Mouse (Mus musculus): Measurements from ENCODE around the gene Prrg1.

GRCm38 (mm10) chrX:78605814-78606213 is 22.1 kb upstream of the Prrg1 start:
- TF ChIP-seq POLR2A (IDR thresholded peaks at IDR 0.05; ENCODE audit: insufficient read depth, low read length): no peak
- TF ChIP-seq CTCF (IDR thresholded peaks at IDR 0.05; ENCODE audit: low read depth, low read length): no peak
